Mouse (Mus musculus) frontal cortex, postnatal 25 days (tissue): ENCODE measurements at regions not wholly inside any gene's neighbourhood (a gene's known extent, or its start where the extent isn't known, plus 50 kb on each side); places are given as distances from the start of the nearest gene placed in this dataset.

Experiments used
- DNase-seq, 2 experiments: peaks; one replicate each; pipeline ENCODE4 v3.0.0; 2022; ENCODE audit warnings: low spot score in 2 of 2

DNA sequence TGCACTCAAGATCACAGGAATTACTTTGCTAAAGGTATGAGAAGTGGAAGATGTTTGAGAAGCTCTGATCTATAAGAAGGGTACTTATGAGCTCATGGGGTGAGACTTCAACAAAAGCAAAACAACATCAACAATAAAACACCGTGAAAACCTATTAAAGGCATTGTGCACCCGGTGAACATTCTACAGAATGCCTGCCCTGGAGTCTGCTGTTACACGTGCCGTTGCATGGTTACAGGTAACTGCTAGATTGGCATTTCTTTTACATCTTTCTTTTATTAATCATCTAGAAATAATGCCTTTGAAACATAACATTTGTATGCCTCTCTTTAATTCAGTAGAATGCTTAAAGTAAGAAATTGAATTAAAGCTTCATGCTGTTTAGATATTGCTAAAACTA, 661.0 kb downstream of the Pcdh18 start:
- no peak for DNase-seq

DNA sequence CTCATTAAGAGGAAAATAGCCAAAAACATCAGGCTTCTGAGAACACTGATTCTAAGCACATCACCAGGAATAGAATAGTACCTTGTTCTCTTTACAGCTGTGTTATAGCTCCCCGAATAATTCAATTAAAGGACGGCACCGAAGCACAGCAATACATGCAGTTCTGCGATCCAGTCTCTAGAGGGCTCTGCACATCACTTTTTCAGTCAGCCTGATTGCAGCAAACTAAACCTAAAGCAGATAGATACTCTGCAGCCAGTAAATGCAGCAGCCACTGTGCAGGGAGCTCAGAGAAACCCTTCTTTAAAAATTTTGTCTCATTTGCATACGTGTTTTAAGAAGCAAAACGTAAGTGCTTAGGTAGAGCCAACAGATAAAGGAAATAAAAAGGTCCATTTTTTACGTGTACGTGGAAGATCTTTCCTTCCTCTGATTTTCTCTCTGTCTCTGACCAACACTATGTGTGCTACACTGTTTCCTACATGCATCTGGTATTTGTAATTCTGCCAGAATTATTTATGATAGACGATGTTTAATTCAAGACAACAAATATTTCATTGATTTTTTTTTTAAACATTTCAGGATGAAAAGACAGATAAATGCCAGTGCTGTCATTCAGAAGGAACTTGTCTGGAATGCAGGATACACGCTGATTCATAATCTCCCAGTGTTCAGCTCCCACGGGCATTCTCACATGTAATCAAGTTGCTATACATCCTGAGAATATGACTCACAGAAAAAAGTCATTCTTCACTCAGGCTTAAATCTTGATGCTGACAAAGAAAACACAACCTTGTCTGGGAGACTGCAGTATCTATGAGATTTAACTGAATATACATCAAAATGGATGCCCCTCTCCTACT, 663.1 kb downstream of the Pcdh18 start:
- DNase-seq = peak; percentile 27 to 56

DNA sequence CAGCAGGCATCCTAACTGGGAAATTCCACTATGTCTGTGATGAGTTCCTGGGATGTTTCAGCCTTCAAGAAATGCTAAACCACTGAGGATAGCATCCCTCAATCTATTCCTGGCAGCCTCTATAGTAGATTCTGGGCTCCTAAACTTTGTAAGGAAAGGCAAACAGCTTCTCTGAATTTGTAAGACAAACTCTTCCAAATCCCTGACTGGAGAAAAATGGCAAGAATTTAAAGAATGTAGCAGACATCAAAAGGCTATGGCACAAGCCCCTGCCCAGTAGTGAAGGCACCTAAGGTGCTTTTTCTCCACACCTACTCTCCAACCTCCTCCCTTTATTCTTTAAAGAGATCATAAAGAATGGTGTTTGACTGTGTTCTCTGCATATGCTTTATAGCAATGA, 688.3 kb downstream of the Pcdh18 start:
- no peak for DNase-seq

- no peak for DNase-seq
These were observed 695.0 kb downstream of the Pcdh18 start for GRCm38 (mm10) chr3:49062081-49062480.

DNA sequence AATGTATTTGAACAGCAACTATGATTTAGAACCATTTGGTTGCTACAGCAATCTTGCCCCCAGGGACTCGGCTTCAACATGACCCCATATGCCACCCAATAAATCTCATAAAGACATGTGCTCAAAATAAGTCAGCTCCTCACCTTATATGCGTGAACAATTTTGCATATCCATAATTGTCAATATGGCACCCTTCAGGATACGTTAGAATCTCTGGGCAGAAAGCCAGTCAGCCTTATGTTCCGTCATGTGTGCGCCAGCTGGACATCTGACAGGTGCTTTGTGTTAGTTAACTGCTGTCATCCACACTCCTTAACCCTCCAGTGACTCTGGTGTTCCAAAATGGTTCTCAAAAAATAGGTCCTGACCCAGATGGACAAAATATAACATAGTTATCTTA, 724.1 kb downstream of the Pcdh18 start:
- DNase-seq = no peak

DNA sequence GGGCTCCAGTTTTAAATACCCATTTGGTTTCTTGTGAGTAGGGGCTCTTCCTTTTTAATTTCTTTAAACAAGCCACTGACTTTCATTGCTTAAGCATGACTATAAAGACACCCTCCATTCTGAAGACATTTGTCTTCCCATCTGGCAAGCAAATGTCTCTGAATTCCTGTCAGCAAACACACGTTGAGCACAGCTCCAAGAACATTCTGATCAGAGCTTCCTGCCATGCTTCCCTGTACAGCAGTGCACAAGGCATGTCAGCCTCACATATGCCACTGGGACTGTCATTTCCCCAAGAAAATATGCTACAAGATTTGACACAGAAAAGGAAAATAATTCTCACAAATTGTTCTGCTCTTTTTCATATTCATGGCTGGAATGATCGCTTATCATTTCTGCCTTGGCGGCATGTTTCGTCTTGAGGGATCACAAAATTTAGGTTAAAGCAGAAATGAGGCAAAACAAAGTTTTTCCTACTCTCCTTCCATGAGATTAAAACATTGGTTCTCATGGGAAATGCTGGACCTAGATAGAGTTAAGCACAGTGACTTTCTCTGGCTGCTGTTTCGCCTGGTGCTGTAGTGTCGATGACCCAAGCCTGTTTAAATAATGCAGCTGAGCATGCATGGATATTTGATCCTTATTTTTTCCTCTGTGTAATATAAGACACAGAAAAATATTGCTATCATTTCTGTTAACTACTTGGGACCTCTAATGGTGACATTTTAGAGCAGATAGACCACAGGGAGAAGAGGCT, 747.7 kb downstream of the Pcdh18 start:
- DNase-seq = no peak
